Mouse (Mus musculus) gastrocnemius, postnatal 25 days (tissue): ENCODE measurements around the gene Rdh16f1. TPM values are rescaled to one million over a fixed set of nuclear protein-coding genes. Genes with fewer than 3 reads are reported as not detected.
"Not testable (repeated sequence)": the region's sequence is repeated elsewhere in the genome, so short reads cannot be mapped to it uniquely, and the experiment has no call there.

ENCODE experiments used
- DNase-seq: peaks from one replicate; pipeline ENCODE4 v3.0.0; 2022
- total RNA-seq, 2 experiments: library from RNA; stranded (reverse); gene quantifications; 1 replicate in 1 of 2; 2 replicates in 1 of 2; pipeline ENCODE4 v1.2.3; 2021

Rdh16f1 gene
- total RNA-seq, 2 experiments from 2014 or later = not detected

DNA sequence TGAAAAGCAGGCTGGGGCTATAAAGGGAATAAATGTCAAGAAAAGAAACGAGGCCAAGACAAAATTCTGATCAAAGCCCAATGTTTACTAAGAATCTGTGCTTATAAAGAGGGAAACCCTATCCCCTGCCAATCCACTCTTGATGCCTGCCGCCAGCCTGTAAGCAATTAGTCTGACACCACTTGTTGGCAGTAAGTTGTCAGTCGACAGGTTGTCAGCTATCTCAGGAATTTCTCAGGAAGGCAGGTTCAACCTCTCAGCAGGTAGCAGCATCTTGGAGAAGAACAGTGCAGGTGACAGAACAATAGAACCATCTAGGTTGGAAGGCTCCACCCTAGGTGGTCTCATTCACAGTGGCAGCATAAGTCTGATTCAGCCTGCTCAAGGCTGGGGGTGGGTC lies 69.5 kb downstream of the Rdh16f1 start:
- no peak for DNase-seq

DNA sequence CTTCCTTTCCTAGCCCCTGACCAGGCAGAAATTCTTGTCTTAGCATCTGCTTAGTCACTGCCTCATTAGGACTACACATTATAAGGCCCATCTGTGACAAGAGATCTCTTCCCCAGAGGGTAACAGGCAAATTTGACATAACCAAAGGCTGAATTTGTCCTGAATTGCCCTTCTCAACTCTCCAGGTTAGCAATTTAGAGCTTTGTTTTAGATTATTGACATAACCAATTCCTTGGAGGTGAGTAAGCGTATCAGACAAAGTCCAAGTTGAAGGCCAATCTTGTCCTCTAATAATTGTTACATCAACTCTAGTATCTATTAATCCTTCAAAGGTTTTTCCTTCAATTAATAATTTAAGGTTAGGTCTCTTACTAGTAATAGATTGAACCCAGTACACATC lies 74.6 kb downstream of the Rdh16f1 start:
- not testable (repeated sequence) for DNase-seq

DNA sequence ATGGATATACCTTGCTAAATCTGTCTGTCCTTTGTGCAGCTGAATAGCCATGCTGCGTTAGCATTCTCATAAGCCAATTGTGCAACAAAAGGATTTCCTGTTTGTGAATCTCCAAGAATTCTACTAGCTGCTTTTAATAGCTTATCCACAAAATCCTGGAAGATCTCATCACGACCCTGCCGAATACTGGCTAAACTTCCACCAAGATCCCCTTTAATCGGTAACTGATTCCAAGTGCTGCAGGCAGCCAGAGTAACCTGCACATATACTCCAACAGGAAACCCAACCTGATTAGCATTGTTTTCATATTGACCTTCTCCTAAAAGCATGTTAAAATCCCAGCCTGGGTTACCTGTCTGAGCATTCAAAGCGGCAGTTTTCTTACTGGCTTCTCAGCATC lies 75.7 kb downstream of the Rdh16f1 start:
- DNase-seq = no peak

DNA sequence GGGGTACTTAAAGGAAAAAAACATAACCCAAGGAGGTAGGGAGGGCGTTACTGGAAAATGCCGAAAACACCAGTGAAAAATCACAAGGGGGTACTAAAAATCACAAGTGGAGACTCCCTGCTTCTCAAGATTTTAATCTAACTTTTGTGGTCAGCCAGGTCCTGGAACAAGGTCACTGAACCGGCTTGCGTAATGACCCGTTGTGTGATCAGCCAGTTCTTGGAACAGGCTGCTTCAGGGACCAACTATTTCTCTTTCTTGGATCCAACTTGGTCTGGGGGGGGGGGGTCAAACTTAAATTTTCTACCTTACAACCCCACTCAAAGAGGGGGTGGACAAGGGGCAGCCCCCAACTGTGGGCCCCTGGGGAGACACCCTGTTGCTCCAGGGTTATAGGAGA lies 78.2 kb downstream of the Rdh16f1 start:
- DNase-seq = not testable (repeated sequence)

DNA sequence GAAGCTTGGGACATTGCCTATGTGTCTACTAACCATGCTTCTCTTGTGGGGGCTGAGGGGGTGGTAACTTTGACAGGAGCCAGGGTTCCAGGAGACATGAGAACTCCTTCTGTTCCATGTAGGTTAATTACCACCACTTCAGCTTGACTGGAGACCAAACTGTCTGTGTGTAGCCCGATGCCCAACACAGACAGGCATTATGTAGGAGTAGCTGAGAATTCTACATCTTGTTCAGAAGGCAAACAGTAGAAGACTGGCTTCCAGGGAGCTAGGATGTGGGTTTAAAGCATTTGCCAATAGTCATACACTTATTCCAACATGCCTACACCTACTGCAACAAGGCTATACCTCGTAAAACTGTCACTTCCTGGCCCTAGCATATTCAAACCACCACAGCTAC lies 79.0 kb downstream of the Rdh16f1 start:
- DNase-seq = no peak

DNA sequence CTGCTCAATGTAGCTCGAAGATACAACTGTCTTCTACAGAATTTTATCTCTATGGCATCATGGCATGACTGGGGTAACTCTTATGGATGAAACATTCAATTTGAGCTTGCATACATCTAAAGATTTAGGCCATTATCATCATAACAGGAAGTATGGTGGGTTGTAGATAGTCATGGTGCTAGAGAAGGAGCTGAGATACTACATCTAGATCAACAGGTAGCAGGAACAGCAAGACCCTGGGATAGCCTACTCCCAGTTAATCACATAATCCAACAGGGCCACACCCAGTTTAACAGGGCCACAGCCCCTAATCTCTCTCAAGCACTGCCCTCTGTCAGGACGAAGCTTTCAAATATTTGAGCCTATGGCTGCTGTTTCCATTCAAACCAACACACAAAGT lies 81.2 kb downstream of the Rdh16f1 start:
- DNase-seq = no peak

Other genes with a start within 250 kb of the Rdh16f1 start
- gene Ndufa4l2, start 244.8 kb upstream of the Rdh16f1 start, total RNA-seq = 10 to 100 TPM; 11.4 to 15.1 TPM
- gene Shmt2, start 237.3 kb upstream of the Rdh16f1 start, total RNA-seq = 10 to 100 TPM; 24.9 to 26.6 TPM
- gene Nxph4, start 225.2 kb upstream of the Rdh16f1 start, total RNA-seq = under 1 TPM; 0.26 to 0.32 TPM
- gene Lrp1, start 138.6 kb upstream of the Rdh16f1 start, total RNA-seq = 10 to 100 TPM; 58.1 to 64.3 TPM
- 10 to 100 TPM; 16.5 to 21.8 TPM for gene Stat6, start 116.8 kb upstream of the Rdh16f1 start, total RNA-seq
- gene Nemp1, start 92.9 kb upstream of the Rdh16f1 start, total RNA-seq = 1 to 10 TPM; 1.7 to 2.5 TPM
- 1 to 10 TPM; 2.5 to 4.7 TPM for gene Nab2, start 91.2 kb upstream of the Rdh16f1 start, total RNA-seq
- under 1 TPM; 0.10 to 0.21 TPM for gene Myo1a, start 54.6 kb upstream of the Rdh16f1 start, total RNA-seq
- not detected for gene Tac2, start 35.3 kb upstream of the Rdh16f1 start, total RNA-seq
- gene Zbtb39, start 20.2 kb upstream of the Rdh16f1 start, total RNA-seq = 1 to 10 TPM; 4.8 to 5.3 TPM
- under 1 TPM; 0.20 to 0.62 TPM for gene Gpr182, start 8.1 kb upstream of the Rdh16f1 start, total RNA-seq
- gene Rdh1, start 66 bp upstream of the Rdh16f1 start, total RNA-seq = under 1 TPM; 0.05 to 0.08 TPM
- under 1 TPM; 0.31 to 0.40 TPM for gene Rdh9, start 16.6 kb downstream of the Rdh16f1 start, total RNA-seq
- gene Rdh16, start 41.4 kb downstream of the Rdh16f1 start, total RNA-seq = not detected
- not detected for gene Rdh19, start 90.1 kb downstream of the Rdh16f1 start, total RNA-seq
- not detected for gene Rdh16f2, start 106.7 kb downstream of the Rdh16f1 start, total RNA-seq
- not detected for gene Rdh7, start 129.0 kb downstream of the Rdh16f1 start, total RNA-seq
- gene Sdr9c7, start 138.7 kb downstream of the Rdh16f1 start, total RNA-seq = not detected
- not detected for gene Hsd17b6, start 247.8 kb downstream of the Rdh16f1 start, total RNA-seq